Mouse (Mus musculus) lung, embryonic 14.5 days (tissue): ENCODE results near the gene H60b. TPM values are rescaled to one million over a fixed set of nuclear protein-coding genes. Genes with fewer than 3 reads are reported as not detected.
"Not testable (repeated sequence)": the region's sequence is repeated elsewhere in the genome, so short reads cannot be mapped to it uniquely, and the experiment has no call there.

ENCODE experiments used
- ATAC-seq: fragments of 200-750 bp; cut with Nextera tagmentation; 2 replicates; pipeline ENCODE4 v1.8.0; 2017; ENCODE audit warnings: mild to moderate bottlenecking, moderate TSS enrichment, moderate library complexity; ENCODE audit not compliant: insufficient read depth
- DNase-seq: peaks from one replicate; pipeline ENCODE4 v3.0.0-alpha.2; 2015
- H3K27ac ChIP-seq: fragments of 300-500 bp; sonication (generic); 2 replicates; pipeline ENCODE4 v1.5.1; 2014; ENCODE audit warnings: low read depth, mild to moderate bottlenecking, moderate library complexity
- H3K27me3 ChIP-seq: fragments of 300-500 bp; sonication (generic); 2 replicates; pipeline ENCODE4 v1.6.1; 2014; ENCODE audit warnings: low read length, control low read depth; ENCODE audit not compliant: insufficient read depth
- H3K36me3 ChIP-seq: fragments of 300-500 bp; sonication (generic); 2 replicates; pipeline ENCODE4 v1.6.1; 2014; ENCODE audit warnings: control low read depth; ENCODE audit not compliant: insufficient read depth
- H3K4me1 ChIP-seq: fragments of 300-500 bp; sonication (generic); 2 replicates; pipeline ENCODE4 v1.6.1; 2014; ENCODE audit warnings: antibody characterized with exemption, control low read depth; ENCODE audit not compliant: insufficient read depth
- H3K4me2 ChIP-seq: fragments of 300-500 bp; sonication (generic); 2 replicates; pipeline ENCODE4 v1.6.1; 2014; ENCODE audit warnings: mild to moderate bottlenecking
- H3K4me3 ChIP-seq: fragments of 300-500 bp; sonication (generic); 2 replicates; pipeline ENCODE4 v1.5.1; 2014; ENCODE audit warnings: low read depth, low read length
- H3K9ac ChIP-seq: fragments of 300-500 bp; sonication (generic); 2 replicates; pipeline ENCODE4 v1.6.1; 2014
- H3K9me3 ChIP-seq: fragments of 300-500 bp; sonication (generic); 2 replicates; pipeline ENCODE4 v1.6.1; 2016; ENCODE audit warnings: low read depth, low read length, control low read depth
- CTCF ChIP-seq: IDR thresholded peaks from 2 replicates; pipeline ENCODE4 v1.5.1; 2016; ENCODE audit warnings: antibody characterized with exemption, low read depth
- WGBS: fragments of 180-500 bp; shearing (Covaris S2); extraction: QIAGEN DNeasy Blood & Tissue Kit; methylation state at CpG from one replicate; pipeline ENCODE4 v1.1.7; 2014; 5-methylcytosine and 5-hydroxymethylcytosine counted together
- polyA plus RNA-seq: library from polyadenylated mRNA; unstranded; fragments of >200 nt; fragmentation: Nextera tagmentation; extraction: Ambion mirVana; gene quantifications from 2 replicates; pipeline ENCODE4 v1.2.1, GENCODE M21; 2014

Gene H60b
- polyA plus RNA-seq, 1 experiment from 2014 or later = 1.1 TPM

- peaks cover 2% of the 10 kb centered on the region; the same call in 1 of the 2 replicates for H3K4me1 ChIP-seq
- no peak for TF ChIP-seq CTCF
- no peak overlapping the region for H3K27ac ChIP-seq
- WGBS = 18% methylated on average over 3 of the region's 3 CpGs
- no peak for ATAC-seq
- DNase-seq = no peak
- H3K36me3 ChIP-seq = no peaks in the 10 kb centered on the region
- H3K27me3 ChIP-seq = peaks cover 78% of the 10 kb centered on the region
- no peak overlapping the region for H3K4me2 ChIP-seq
- no peak overlapping the region for H3K4me3 ChIP-seq
- no peaks in the 10 kb centered on the region for H3K9me3 ChIP-seq
- no peak overlapping the region for H3K9ac ChIP-seq
These were observed 3.3 kb upstream of the H60b start for GRCm38 (mm10) chr10:22154871-22155799.

- H3K9me3 ChIP-seq = no peaks in the 10 kb centered on the region
- TF ChIP-seq CTCF = no peak
- no peaks in the 10 kb centered on the region for H3K4me1 ChIP-seq
- H3K27ac ChIP-seq = no peak overlapping the region
- peak; percentile 42 for DNase-seq
- peak overlapping the region; percentile 38 for H3K4me3 ChIP-seq
- no peak overlapping the region for H3K9ac ChIP-seq
- H3K27me3 ChIP-seq = peaks cover 58% of the 10 kb centered on the region
- peak; percentile 37; the same call in 1 of the 2 replicates for ATAC-seq
- peak overlapping the region; percentile 63 for H3K4me2 ChIP-seq
- under 1% methylated on average over 24 of the region's 24 CpGs for WGBS
- no peaks in the 10 kb centered on the region for H3K36me3 ChIP-seq
These were observed 760 bp downstream of the H60b start for GRCm38 (mm10) chr10:22159131-22159561.

DNA sequence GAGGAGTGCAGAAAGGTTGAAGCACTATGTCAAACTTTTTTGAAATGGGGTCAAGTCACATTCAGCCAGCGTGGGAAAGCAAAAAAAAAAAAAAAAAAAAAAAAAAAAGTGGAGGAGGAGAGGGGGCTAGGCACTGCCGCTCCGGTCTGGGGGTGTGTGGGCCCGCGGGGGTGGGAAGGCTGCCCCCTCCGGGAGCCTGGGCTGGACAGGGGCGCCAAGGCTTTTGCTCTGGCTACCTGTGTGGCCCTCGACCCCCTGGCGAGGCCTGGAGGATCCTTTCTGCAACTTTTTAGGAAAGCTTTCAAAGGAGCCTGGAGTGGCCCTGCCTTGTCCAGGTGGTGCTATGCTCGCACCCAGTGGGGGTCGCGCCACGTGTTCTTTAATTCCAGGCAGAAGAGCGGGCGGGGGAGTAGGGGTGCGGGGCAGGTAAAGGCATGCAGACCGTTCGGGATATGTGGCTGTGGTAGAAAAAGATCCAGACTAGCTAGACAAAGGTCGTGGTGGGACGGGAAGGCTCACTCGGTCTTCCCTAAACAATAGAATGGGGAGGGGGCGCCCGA, 1.3 kb downstream of the H60b start:
- Histone ChIP-seq H3K9me3 (no peaks in the 10 kb centered on the region), H3K4me1 (no peaks in the 10 kb centered on the region), H3K36me3 (no peaks in the 10 kb centered on the region), H3K27ac (no peak overlapping the region), H3K27me3 (peaks cover 53% of the 10 kb centered on the region), H3K4me3 (peak overlapping the region; percentile 38; the same call in 1 of the 2 replicates), H3K9ac (no peak overlapping the region), H3K4me2 (peak overlapping the region; percentile 63; the same call in 1 of the 2 replicates)
- TF ChIP-seq CTCF = no peak
- DNase-seq = no peak
- ATAC-seq = no peak
- WGBS = 3% methylated on average over 23 of the region's 23 CpGs

- Histone ChIP-seq H3K4me2 (peak overlapping the region; percentile 51), H3K27me3 (peaks cover 17% of the 10 kb centered on the region), H3K4me3 (peak overlapping the region; percentile 18; the same call in 1 of the 2 replicates)
- H3K4me1 ChIP-seq, H3K27ac ChIP-seq, H3K9me3 ChIP-seq, H3K36me3 ChIP-seq, DNase-seq, H3K9ac ChIP-seq: not testable (repeated sequence)
- ATAC-seq = peak; percentile 33; the same call in 1 of the 2 replicates
- WGBS = 3% methylated on average over 9 of the region's 9 CpGs
These were observed 4.9 kb downstream of the H60b start for GRCm38 (mm10) chr10:22163279-22163678.

GRCm38 (mm10) chr10:22163705-22164583, 5.6 kb downstream of the H60b start:
- H3K4me1 ChIP-seq, H3K9ac ChIP-seq, H3K36me3 ChIP-seq, H3K9me3 ChIP-seq, H3K27ac ChIP-seq: not testable (repeated sequence)
- DNase-seq = peak; percentile 85
- peak; percentile 74 for ATAC-seq
- peak overlapping the region; percentile 51 for H3K4me2 ChIP-seq
- 36% methylated on average over 13 of the region's 16 CpGs for WGBS
- H3K4me3 ChIP-seq = peak overlapping the region; percentile 18; the same call in 1 of the 2 replicates
- peak; percentile 70 for TF ChIP-seq CTCF
- H3K27me3 ChIP-seq = peaks cover 12% of the 10 kb centered on the region

DNA sequence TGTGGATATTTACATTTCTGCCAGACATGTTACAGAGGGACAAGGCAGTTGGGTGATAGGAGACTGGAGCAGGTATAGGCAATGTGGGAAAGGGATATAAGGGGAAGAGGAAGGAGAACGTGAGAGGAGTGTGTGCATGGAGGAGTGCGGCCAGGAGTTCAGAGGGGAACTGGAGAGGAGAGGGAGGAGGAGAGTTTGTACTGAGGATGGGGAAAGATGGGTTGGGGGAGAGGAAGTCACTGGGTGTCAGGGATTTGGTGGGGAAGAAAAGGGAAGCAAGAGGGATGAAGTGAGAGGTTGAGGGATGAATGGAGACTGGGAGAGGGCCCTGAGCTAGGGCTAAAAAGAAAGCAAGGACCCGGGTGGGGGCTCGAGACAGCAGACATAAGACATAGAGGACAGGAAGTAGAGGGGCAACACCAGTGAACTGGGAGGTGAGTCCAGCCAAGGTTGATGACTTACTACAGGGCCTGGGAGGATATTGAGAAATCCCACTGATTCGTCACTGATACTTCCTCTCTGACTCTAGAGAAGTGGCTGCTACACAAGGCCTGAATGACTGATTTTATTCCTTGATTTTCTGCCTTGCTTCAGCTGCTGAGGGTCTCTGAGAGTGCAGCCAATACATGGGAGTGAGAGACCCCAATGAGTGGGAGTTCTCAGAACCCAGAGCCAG, 7.1 kb downstream of the H60b start:
- not testable (repeated sequence) for ATAC-seq, H3K4me1 ChIP-seq, H3K9me3 ChIP-seq, DNase-seq, H3K9ac ChIP-seq, H3K4me2 ChIP-seq, H3K4me3 ChIP-seq, H3K36me3 ChIP-seq, H3K27ac ChIP-seq, H3K27me3 ChIP-seq
- 46% methylated on average over 5 of the region's 5 CpGs for WGBS

GRCm38 (mm10) chr10:22166025-22166424, 7.6 kb downstream of the H60b start:
- ATAC-seq, H3K4me2 ChIP-seq, H3K36me3 ChIP-seq, H3K27me3 ChIP-seq, H3K4me3 ChIP-seq, H3K9ac ChIP-seq, H3K27ac ChIP-seq, DNase-seq, H3K4me1 ChIP-seq, H3K9me3 ChIP-seq: not testable (repeated sequence)
- WGBS = 54% methylated on average over 2 of the region's 2 CpGs

- ATAC-seq, H3K27me3 ChIP-seq, H3K4me1 ChIP-seq, H3K4me2 ChIP-seq, H3K9ac ChIP-seq, H3K36me3 ChIP-seq, H3K27ac ChIP-seq, H3K4me3 ChIP-seq, H3K9me3 ChIP-seq, DNase-seq: not testable (repeated sequence)
- 72% methylated on average over 1 of the region's 1 CpGs for whole genome bisulfite sequencing
These were observed 8.7 kb downstream of the H60b start for GRCm38 (mm10) chr10:22167061-22167460.

GRCm38 (mm10) chr10:22169116-22169515, 10.7 kb downstream of the H60b start:
- not testable (repeated sequence) for ATAC-seq, H3K27me3 ChIP-seq, H3K9ac ChIP-seq, H3K4me1 ChIP-seq, H3K27ac ChIP-seq, H3K4me2 ChIP-seq, DNase-seq, H3K9me3 ChIP-seq, H3K36me3 ChIP-seq, H3K4me3 ChIP-seq
